Mouse (Mus musculus) lung, postnatal 0 days (tissue): ENCODE data around the gene Gm47995.

Experiments
- CTCF ChIP-seq: IDR thresholded peaks from 2 replicates; pipeline ENCODE4 v1.5.1; 2016; ENCODE audit warnings: antibody characterized with exemption, mild to moderate bottlenecking
- EP300 ChIP-seq: IDR thresholded peaks from 2 replicates; pipeline ENCODE4 v1.6.1; 2016; ENCODE audit warnings: antibody characterized with exemption, mild to moderate bottlenecking, control low read depth

- TF ChIP-seq EP300 (no peak), CTCF (no peak)
Observed at GRCm38 (mm10) chr1:151158857-151159510, 39.3 kb upstream of the Gm47995 start.
